In genomic region chrX:140319131-140319530, GRCm38 (mm10) we compare ENCODE assay signal across 31 mouse cellular contexts. TPM values are rescaled to one million over a fixed set of nuclear protein-coding genes. Genes with fewer than 3 reads are reported as not detected.
DNase-seq lines count a peak whose midpoint lies in the region; ATAC-seq and TF ChIP-seq lines count a peak whose summit lies in the region.
"Had no signal": no experiment of that assay in that cellular context is flagged by ENCODE, and none has a peak within 500 bp of the region (broad histone marks: within the 10 kb centered on the region; RNA-seq: fewer than 3 reads in every experiment).

No protein-coding gene starts in this region.

- 35% methylated on average over 6 of the region's 6 CpGs for WGBS in kidney, adult 2 months
- WGBS in kidney, postnatal 0 days = 68% methylated on average over 6 of the region's 6 CpGs
- WGBS in kidney, embryonic 14.5 days = 74% methylated on average over 6 of the region's 6 CpGs

- H3K4me2 ChIP-seq in kidney, postnatal 0 days (ENCODE audit: low read length) = no peak overlapping the region
- H3K4me2 ChIP-seq in kidney, embryonic 14.5 days (replicated peaks; ENCODE audit: low read depth, low read length) = no peak overlapping the region
- H3K4me2 ChIP-seq: embryonic facial prominence, embryonic 13.5 days; forebrain, embryonic 12.5 days; forebrain, embryonic 15.5 days; heart, embryonic 13.5 days; hindbrain, embryonic 14.5 days had no signal

- no peak for TF ChIP-seq POLR2A in kidney, adult 2 months (IDR thresholded peaks at IDR 0.05; ENCODE audit: low read depth, low read length)

- H3K9me3 ChIP-seq in kidney, postnatal 0 days (replicated peaks; ENCODE audit: low read length) = no peaks in the 10 kb centered on the region
- no peaks in the 10 kb centered on the region for H3K9me3 ChIP-seq in kidney, embryonic 14.5 days (ENCODE audit: control insufficient read depth, low read length)
- H3K9me3 ChIP-seq: embryonic facial prominence, embryonic 10.5 days; embryonic facial prominence, embryonic 13.5 days; forebrain, embryonic 12.5 days; forebrain, embryonic 15.5 days; G1E; heart, embryonic 10.5 days; heart, embryonic 13.5 days had no signal

- no peak overlapping the region for H3K4me3 ChIP-seq in kidney, adult 2 months (ENCODE audit: insufficient read depth, low read depth, low read length)
- no peak overlapping the region for H3K4me3 ChIP-seq in kidney, postnatal 0 days (replicated peaks; ENCODE audit: low read depth, low read length)
- no peak overlapping the region for H3K4me3 ChIP-seq in kidney, embryonic 14.5 days (ENCODE audit: low read length)
- H3K4me3 ChIP-seq: embryonic facial prominence, embryonic 10.5 days; embryonic facial prominence, embryonic 13.5 days; erythroblast, embryonic 14.5 days; forebrain, embryonic 12.5 days; forebrain, embryonic 15.5 days; heart, adult 2 months; heart, embryonic 10.5 days; heart, embryonic 13.5 days had no signal

- no peaks in the 10 kb centered on the region for H3K27me3 ChIP-seq in kidney, adult 2 months (replicated peaks; ENCODE audit: control insufficient read depth, insufficient read depth, low read length)
- no peaks in the 10 kb centered on the region for H3K27me3 ChIP-seq in kidney, postnatal 0 days (ENCODE audit: insufficient read depth, low read length)
- H3K27me3 ChIP-seq in kidney, embryonic 14.5 days (ENCODE audit: control insufficient read depth, insufficient read depth, low read length) = no peaks in the 10 kb centered on the region
- H3K27me3 ChIP-seq: CH12.LX; forebrain, embryonic 15.5 days had no signal

- no peak for TF ChIP-seq CTCF in kidney, adult 2 months (conservative IDR thresholded peaks at IDR 0.05; ENCODE audit: insufficient read depth, insufficient read length, low read depth, low read length)
- no peak for TF ChIP-seq CTCF in kidney, postnatal 0 days (IDR thresholded peaks at IDR 0.05; ENCODE audit: low read depth)

- DNase-seq in kidney, adult 2 months = peak; percentile 70
- no peak for DNase-seq in kidney, postnatal 4 days
- DNase-seq in kidney, postnatal 0 days (ENCODE audit: low spot score) = peak; percentile 2
- peak; percentile 4 to 55 for DNase-seq in kidney, postnatal 25 days
- DNase-seq: adrenal gland, adult 2 months; adrenal gland, postnatal 25 days; B cell, adult 2 months; cerebellum, adult 11-12 months; cerebellum, adult 8-10 months; cerebellum, postnatal 36 days; embryo, embryonic 11 days; gastrocnemius, postnatal 10 days; gastrocnemius, postnatal 36 days; heart, adult 2 months; heart, postnatal 14 days; heart, postnatal 4 days had no signal

- no peaks in the 10 kb centered on the region for H3K36me3 ChIP-seq in kidney, adult 2 months (ENCODE audit: control insufficient read depth, insufficient read depth, low read length)
- H3K36me3 ChIP-seq in kidney, postnatal 0 days (ENCODE audit: insufficient read depth, low read length) = no peaks in the 10 kb centered on the region
- H3K36me3 ChIP-seq in kidney, embryonic 14.5 days (ENCODE audit: control insufficient read depth, insufficient read depth, low read length) = no peaks in the 10 kb centered on the region
- H3K36me3 ChIP-seq: embryonic facial prominence, embryonic 10.5 days; embryonic facial prominence, embryonic 13.5 days; forebrain, embryonic 12.5 days; forebrain, embryonic 15.5 days; G1E; heart, embryonic 10.5 days; heart, embryonic 13.5 days had no signal

- ATAC-seq in kidney, postnatal 0 days (replicated peaks; ENCODE audit: low FRiP score, low read depth) = no peak
- no peak for ATAC-seq in kidney, embryonic 14.5 days (ENCODE audit: low FRiP score, low TSS enrichment)
- ATAC-seq in megakaryocyte progenitor cell, adult 5-6 weeks (replicated peaks; ENCODE audit: poor library complexity) = no peak
- ATAC-seq: forebrain, embryonic 15.5 days; hindbrain, postnatal 0 days had no signal

- peak overlapping the region; percentile 31; the same call in 1 of the 2 replicates for H3K27ac ChIP-seq in kidney, adult 2 months (ENCODE audit: insufficient read depth, low read depth, low read length)
- H3K27ac ChIP-seq in kidney, postnatal 0 days = no peak overlapping the region
- no peak overlapping the region for H3K27ac ChIP-seq in kidney, embryonic 14.5 days (ENCODE audit: low read depth, low read length)
- H3K27ac ChIP-seq: embryonic facial prominence, embryonic 10.5 days; embryonic facial prominence, embryonic 13.5 days; forebrain, embryonic 12.5 days; forebrain, embryonic 15.5 days; heart, adult 2 months; heart, embryonic 10.5 days; heart, embryonic 13.5 days; hindbrain, embryonic 14.5 days; hindbrain, postnatal 0 days had no signal

- H3K9ac ChIP-seq in kidney, postnatal 0 days (ENCODE audit: low read depth, low read length) = no peak overlapping the region
- H3K9ac ChIP-seq in kidney, embryonic 14.5 days (ENCODE audit: low read depth, low read length) = no peak overlapping the region
- H3K9ac ChIP-seq: embryonic facial prominence, embryonic 13.5 days; forebrain, embryonic 12.5 days; forebrain, embryonic 15.5 days; heart, embryonic 13.5 days; hindbrain, embryonic 14.5 days had no signal

- H3K4me1 ChIP-seq in kidney, adult 2 months (ENCODE audit: control insufficient read depth, insufficient read depth, low read length) = peaks cover 7% of the 10 kb centered on the region; the same call in 1 of the 2 replicates
- H3K4me1 ChIP-seq in kidney, postnatal 0 days (replicated peaks; ENCODE audit: insufficient read depth, low read length) = no peaks in the 10 kb centered on the region
- no peaks in the 10 kb centered on the region for H3K4me1 ChIP-seq in kidney, embryonic 14.5 days (ENCODE audit: control insufficient read depth, insufficient read depth, low read length)
- H3K4me1 ChIP-seq: embryonic facial prominence, embryonic 10.5 days; embryonic facial prominence, embryonic 13.5 days; forebrain, embryonic 12.5 days; forebrain, embryonic 15.5 days; heart, embryonic 10.5 days; heart, embryonic 13.5 days had no signal

RNA-seq across cellular contexts. Expression of gene Frmpd3, which starts 22.9 kb away (rescaled TPM):
- 0.92 and 1.3 TPM in 2 replicates for polyA plus RNA-seq in kidney, adult 2 months (2012; rRNA removed)
- polyA plus RNA-seq in kidney, postnatal 0 days (2015; fragmentation: Nextera tagmentation; extraction: Ambion mirVana) = 0.03 and 0.31 TPM in 2 replicates
- 0.27 and 0.34 TPM in 2 replicates for polyA plus RNA-seq in kidney, embryonic 14.5 days (2014; fragmentation: Nextera tagmentation; extraction: Ambion mirVana)
- total RNA-seq in megakaryocyte progenitor cell, adult 5-6 weeks (2015) = not detected in 2 replicates
- total RNA-seq in megakaryocyte progenitor cell, adult 5-6 weeks (2017) = not detected in 2 replicates
- total RNA-seq: adrenal gland, adult 2 months; adrenal gland, postnatal 25 days; gastrocnemius, adult 18-20 months; gastrocnemius, postnatal 36 days; granulocyte monocyte progenitor cell, adult 5-6 weeks; heart, adult 2 months; heart, postnatal 14 days; heart, postnatal 4 days had no signal
- polyA plus RNA-seq: adrenal gland, adult 2 months; G1E had no signal

Comparison
In these comparisons a context has a peak if more than half of its experiments do, and no peak if none do; other contexts are left out.
1. DNase-seq: peak in kidney, adult 2 months (single experiment), kidney, postnatal 0 days (single experiment) and kidney, postnatal 25 days (2 of 2); none in kidney, postnatal 4 days (0 of 2).